Mouse (Mus musculus) cerebellum, postnatal 4 days (tissue): ENCODE measurements around the gene Nell1.
"Not testable (repeated sequence)": the region's sequence is repeated elsewhere in the genome, so short reads cannot be mapped to it uniquely, and the experiment has no call there.

Experiments used
- DNase-seq, 2 experiments: peaks; one replicate each; pipeline ENCODE4 v3.0.0; 2022; ENCODE audit warnings: low spot score in 2 of 2, mixed read lengths in 1 of 2

The Nell1 gene

DNA sequence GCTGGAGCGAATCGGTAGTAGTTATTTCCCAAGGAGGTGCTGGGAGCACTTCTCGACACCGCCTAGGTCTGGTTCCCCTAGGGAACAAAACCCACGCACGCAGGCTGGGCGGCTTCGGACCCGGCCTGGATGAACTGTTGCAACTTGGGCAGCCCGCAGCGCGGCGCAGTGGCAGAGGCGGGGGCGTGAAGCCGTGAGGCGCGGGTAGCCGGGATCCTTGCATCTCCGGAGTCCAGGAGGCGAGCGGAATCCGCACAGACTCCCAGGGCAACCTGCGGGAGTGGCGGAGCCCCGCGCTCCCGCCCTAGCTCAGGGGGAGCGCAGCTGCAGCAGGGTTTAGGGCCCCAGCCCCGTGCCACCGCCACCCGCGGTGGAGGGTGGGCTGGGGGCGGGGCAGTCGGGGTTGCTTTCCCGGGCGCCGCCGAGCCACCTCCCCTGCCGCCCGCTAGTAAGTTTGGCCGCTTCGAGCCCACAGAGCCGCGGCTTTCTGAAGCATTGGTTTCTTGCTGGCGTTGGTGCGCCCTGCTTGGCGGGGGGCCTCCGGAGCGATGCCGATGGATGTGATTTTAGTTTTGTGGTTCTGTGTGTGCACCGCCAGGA is at the start of gene Nell1:
Gene Nell1 (plus strand): TSS at position 24 of the 600 bp plus-strand sequence.
- peak in 1 of 2 experiments; percentile 29 for DNase-seq

DNA sequence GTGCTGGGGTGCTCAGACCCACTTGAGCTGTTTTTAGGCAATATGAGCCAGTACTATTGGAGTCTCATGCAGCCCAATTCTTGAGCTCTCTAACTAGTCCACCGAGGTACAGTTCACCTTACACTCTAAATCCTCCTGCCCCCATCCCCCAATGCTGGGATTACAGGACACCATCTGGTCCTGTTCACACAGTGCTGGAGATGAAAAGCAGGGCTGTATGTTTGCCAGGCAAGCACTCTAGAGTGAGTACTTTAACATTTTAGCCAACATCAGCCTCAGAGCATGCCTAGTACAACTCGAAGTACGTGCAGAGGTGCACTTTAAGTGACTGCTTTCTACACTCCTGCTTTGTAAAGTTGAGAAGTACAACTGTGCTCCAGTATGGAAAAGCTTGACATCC is 46.1 kb upstream of the Nell1 start:
- DNase-seq: no peak

DNA sequence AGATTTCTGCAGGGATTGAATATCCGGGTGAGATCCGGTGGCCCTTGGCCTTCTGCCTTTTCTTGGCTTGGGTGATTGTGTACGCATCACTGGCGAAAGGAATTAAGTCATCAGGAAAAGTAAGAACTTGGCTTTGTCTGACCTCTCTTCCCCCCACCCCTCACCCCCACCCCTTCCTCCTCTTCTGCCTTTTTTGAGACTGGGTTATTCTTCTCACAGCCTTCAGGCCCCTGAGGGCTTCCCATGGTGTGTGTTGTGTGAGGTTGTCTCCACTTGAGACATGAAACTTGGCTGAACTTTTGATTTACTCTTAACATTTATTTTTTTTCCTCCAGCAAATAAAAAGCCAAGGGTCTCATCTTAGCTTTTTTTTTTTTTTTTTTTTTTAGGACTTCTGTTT is 44.7 kb upstream of the Nell1 start:
- DNase-seq: no peak

DNA sequence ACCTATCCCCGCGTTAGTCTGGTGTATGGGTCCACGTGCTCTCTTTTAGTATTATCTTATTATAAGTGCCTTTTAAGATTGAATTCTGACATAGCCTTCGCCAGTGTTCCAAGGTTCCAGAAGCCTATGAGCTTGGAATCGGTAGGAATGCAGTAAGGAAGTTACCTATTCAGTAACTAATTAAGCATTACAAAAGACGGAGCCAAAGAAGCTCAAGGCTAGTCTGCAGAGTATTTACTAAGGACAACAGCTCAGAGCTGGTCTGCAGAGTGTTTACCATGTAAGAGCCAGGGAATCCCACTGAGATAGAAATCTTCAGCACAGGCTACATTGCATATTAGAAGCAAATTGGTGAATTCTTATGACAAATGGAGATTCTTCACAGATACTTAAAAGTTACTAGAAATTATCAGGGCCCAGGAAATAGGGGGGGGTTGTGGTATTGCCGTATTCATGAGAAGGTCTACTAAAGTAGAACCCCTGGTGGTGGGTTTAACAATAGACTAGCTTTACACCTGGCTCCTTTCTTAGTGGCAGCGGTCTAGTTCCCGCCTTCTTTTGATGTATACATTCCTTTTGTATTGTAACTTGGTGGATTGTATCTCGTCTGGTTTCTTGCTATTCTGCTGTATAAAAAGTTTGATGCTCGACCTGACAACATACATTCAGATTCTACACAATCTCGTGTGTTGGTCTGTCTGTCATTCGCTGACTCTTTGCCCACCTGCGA is 41.1 kb upstream of the Nell1 start:
- not testable (repeated sequence) for DNase-seq

DNA sequence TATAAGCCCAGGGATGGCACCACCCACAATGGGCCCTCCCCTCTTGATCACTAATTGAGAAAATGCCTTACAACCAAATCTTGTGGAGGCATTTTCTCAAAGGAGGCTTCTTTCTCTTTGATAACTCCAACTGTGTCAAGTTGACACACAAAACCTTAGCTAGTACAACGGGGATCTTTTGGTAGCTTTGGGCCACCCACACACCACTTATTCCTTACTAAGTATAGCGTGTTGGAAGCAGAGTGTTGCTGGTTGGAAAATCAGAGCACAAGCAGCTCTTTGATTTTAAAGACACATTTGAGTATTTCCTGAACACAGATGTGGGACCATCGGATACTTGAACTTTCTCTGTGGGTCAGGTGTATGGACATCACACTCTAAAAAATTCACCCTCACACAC is 37.8 kb upstream of the Nell1 start:
- no peak for DNase-seq

DNA sequence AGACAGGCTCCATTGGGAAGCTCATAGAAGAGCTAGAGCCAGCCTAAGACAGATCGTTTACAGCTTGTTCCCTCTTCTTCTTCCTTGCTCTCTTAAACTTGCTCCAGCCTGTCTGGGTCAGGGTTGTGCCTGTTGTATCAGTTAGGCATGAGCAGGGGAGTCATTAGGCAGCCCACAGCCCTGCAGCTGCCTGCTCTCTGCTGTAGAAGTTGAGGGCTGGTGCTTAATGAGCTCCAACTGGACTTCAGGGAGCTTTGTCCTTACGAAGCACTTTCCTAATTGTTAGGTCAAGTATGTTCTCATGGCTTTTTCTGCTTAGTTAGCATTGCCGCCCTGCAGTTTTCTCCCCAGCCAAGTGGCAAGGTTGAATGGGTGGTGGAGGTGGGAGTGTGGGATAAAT is 32.6 kb upstream of the Nell1 start:
- no peak for DNase-seq

DNA sequence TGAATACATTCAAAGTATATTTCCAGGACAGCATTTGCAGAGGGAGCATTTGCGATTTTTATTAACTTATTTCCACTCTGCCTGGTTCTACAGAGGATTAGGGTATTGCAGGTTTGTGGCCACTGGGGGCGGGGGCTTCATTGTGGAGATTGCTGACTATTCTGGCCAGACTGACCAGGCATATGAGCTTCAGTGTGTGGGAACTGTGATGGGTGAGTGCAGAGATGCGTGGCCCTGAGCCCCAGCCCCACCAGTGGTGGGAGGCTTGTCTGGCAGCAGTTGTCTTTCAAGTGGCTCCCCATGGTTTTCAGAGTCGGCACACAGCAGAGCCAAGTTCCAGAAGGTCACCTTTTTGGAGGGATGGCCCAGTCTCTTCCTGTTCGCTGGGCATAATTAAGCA is 32.2 kb upstream of the Nell1 start:
- no peak for DNase-seq

DNA sequence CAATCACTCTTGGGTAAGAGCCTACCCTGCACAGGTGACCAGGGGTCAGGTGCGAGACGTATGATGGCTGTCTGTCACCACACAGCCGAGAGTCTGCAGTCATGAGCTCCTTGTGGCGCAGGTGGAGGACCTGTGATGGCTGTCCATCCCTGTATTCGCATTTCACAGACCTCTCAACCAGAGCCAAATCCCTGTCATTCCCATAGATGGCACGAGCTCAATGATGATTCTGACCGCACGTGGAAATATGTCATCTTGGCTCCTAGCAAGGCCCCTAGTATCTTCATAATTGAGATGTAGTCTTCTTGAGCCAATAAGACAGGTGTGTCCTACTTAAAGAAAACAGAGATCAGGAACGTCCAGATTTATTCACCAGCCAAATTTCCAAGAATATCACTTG is 28.0 kb upstream of the Nell1 start:
- DNase-seq: no peak

DNA sequence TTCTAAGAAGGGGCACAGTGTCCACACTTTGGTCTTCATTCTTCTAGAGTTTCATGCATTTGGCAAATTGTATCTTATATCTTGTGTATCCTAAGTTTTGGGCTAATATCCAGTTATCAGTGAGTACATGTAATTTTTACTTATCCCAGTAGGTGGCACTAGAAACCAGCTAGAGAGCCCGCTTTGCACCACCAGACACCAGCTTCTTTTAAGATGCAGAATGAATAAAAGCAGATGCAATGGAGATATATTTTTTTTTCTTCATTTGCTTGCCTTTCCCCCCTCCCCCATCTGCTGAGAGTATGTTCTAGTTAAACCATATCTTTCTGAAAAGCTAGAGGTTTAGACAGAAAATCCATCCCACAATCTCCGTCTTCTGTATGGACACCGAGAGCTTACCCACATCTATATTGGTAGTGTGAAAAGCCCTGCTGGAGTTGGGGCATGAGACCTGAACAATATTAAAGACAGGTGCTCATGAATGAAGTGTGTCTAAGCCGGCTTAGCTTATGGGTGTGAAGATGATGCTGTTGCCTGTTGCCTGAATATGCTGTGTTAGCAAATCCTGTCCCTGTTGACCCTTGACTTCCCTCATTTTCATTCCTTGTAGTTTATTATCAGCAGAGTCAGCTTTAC is 21.0 kb upstream of the Nell1 start:
- DNase-seq: peak in 1 of 2 experiments; percentile 8

DNA sequence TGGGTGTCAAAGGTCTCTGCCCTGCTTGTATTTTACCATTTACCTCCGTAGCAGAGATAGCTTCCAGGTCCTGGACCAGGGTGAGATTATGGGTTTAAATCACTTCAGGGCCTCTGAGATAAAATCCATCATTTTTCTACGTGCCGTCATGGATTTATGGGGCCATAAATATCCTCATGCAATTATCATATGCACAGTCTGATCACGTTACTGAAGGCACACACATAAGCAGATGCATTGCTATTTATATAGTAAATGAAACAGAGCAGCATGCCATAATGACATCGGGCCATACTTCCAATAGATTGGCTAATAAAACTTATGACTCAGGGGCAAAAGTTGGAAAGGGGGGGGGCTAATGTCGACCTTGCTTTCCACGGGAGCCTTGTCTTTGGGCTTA is 19.8 kb upstream of the Nell1 start:
- no peak for DNase-seq

DNA sequence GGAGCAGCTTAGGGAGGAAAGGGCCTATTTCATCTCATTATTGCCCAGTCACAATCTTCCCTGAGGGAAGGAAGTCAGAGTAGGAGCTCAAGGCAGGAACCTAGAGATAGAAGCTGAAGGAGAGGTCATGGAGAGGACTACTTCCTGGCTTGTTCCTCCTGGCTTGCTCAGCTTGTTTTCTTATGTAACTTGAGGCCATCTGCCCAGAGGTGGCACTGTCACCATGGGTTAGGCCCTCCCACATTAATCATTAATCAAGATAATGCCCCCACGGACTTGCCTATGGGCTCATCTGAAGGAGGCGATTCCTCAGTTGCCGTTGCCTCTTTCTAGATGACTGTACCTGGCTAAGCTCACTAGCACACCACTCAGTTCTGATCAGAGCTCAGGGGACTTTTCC is 17.5 kb upstream of the Nell1 start:
- no peak for DNase-seq

DNA sequence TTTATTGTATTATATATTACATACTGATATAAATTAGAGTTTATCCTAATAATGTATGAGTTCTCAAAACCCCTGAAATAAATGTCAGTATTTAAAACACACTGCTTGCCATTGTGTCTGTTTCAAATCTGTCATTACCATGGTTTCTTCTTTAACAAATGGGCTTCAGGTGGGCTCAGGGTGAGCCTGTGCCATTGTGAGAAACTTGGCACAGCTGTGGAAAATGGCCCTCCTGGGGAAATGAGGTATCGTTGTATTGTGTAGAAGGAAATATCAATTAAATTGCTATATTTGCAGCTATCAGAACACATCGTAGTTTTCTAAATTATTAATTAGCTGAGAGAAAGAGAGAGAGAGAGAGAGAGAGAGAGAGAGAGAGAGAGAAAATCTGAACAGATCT is 10.9 kb upstream of the Nell1 start:
- no peak for DNase-seq

DNA sequence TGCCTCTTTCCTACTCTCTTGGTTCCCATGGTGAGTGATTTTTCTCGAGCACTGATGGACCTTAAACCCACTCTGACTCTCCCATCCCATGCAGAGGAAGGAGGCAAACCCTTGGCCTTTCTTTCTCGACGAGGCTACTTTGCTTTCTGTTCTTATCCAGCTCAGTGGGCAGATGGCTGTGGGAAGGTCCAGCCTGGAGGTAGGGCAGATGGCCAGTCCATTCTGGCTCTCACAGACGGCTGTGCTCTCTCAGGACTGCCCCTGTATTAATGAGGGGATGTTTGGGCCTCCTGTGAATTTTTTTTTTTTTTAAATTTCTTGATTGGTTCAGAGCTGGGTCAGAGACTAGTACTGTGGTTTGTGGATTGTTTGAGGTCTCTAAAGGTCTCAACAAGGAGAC is 5.1 kb upstream of the Nell1 start:
- DNase-seq: no peak

DNA sequence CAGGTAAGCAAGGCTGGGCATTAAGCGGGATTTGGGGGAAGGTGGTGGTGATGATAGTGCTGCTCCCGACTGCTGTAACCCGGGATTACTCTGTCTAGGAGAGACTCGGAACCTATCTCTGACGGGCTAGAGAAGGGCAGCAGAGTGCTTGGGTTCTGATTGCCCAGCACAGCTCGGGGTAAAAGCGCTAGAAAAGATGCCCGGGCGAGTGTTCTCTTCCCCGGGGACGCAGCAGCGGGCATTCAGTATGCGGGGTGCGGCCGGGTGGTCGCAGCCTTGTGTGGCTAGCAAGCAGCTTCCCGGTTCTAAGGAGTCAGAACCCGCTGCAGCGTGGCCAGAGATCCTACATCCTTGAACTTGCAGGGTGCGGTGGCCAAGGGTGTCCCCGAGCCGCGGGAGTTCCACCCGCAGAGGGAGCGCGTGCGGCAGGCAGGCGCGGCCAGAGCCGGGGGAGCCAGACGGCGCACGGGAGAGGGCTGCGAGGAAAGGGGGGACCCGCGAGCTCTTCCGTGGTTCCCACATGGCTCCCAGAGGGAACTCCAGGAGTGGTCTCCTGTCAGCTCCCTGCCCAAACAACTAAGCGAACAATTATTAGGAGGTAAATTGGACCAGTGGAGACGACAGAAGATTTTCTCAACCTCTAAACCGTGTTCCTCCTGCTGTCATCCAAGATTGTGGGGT is 917 bp downstream of the Nell1 start:
- DNase-seq: peak in 1 of 2 experiments; percentile 10

DNA sequence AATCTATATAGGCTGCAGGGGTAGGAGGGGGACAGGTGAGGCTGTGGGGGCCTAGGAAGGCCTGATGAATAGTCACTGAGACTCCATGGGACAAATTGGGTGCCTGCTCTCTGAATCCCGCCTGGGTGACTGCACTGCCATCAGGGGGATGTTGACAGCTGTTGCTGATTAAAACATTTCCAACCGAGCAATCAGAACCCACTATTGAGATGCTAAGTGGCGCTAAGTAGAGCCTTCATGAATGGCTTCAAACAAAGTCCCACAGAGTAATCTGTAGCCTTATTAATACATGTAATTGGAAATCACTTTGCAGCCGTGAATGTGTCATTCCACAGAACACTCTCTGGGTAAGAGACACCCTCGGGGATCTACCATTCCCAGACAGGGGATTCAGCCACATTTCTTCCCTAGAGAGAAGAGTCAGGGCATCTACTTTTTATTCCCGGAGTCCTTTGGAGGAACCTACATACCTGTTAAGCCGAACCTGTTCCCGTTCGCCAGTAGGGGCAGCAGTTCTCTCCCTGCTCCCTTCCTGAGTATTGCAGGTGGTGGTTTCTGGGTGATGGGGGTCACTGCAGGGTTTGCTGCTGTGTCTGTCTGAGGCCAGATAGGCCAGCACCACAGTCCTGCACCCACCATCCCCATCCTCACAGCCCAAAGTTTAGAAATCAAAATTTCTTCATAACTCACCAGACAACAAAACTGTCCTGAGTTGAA is 7.0 kb downstream of the Nell1 start:
- DNase-seq: no peak

DNA sequence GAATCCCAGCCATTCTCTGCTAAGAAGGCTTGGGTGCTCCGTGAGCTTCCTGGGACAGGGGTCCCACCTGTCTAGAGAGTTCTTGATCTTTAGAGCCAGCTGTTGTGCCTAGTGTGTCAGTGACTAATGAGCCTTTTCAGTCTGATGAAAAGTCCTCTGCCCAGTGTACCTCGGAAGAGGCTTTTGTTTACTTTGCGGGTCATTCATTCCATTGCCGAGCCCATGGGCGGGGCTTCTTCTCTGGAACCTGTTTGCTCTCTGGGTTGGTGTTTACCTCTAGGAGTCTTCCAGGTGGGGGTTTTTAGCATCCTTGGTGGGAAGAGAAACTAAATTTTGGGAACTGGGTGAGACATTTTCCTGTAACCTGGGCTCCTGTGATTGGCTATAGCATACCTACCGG is 10.0 kb downstream of the Nell1 start:
- no peak for DNase-seq

DNA sequence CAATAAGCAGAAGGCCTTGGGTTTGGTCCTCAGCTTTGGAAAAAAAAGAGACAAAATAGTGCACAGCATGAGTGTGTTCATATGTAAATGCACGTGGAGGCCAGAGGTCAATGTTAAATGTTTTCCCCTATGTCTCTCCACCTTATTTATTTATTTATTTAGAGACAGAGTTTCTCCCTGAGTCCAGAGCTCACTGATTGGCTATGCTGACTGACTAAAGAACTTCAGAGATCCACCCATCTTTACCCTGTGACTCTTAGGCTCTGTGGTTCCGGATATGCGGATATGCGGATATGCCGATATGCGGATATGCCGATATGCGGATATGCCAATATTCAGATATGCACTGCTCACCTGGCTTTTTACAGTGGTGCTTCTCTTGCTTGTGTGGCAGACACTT is 11.3 kb downstream of the Nell1 start:
- DNase-seq: no peak

DNA sequence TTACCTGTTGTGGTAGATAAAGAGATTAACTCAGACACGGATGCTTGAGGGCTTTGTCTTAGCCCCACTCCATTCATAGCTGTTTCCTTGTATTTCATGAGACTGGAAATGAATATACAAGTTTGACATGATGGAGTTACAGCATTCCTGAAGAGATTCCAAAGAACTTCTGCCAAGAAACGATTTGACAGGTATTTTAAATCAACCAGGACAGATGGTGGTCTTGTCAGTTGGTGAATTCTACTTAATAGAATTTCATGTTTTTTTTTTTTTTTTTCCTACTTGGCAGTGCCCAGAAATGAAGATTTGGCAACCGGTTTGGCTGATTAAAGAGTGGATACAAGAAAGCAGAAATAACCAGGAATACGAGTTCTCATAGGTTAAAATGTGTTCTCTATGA is 24.7 kb downstream of the Nell1 start:
- no peak for DNase-seq

DNA sequence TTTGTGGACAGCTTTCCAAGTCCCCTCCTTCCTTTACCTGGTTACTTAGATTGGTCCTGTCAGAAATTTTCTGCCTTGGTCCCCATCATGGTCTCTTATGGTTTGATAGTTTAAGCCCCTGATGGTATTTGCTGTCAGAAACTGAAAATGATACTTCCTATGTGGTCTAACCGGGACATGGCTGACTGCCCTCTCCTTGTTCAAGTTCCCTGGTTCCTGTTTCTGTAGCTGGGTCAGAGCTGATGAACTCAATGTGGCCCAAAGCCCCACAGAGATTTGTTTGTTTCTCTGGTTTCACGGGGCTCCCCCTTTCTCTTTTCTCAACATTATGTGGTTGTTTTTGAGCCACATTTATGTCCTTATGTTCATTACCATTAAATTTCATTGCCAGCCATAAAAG is 30.6 kb downstream of the Nell1 start:
- DNase-seq: no peak

DNA sequence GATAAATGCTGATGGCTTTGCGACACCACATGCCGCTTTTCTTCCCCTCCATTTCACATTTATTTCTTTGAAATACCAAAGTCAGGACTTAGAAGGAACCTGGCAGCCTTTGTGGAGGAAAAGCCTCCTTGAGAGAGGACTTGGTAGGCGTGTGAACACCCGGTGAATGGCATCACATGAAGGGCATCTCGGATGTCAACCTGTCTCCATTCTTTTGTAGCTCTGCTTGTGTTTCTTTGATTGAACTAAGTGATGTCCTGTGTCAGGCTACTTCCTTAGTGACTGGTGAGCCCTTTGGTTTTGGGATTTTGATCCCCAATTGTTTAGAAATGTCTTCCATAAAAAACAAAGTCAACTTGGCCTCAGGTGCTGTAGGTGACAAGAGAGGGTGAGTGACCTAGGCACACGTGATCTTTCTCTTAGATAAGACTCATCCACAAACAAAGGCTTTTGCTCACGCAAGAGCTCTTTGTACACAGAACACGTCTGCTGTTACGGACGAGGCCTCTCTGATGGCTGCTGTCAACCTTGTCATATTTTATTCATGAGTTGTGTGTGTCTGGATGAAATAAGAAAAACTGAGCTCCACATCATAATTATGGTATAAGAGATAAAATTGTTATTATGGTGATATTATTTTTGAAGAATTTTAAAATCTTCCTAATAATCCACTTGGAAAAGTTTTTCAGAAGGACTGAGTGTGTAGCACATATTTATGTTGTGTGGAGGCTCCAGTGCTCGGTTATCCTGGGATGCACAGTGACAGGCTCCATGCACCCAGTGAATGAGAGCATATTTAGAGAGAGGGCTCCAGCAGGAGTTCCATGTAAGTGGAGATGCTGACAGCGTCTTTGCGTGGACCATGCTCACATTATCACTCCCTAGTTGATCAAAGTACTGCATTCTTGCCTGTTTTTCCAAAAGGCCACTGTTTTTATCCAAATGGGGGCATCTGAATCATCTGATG is 60.8 kb downstream of the Nell1 start:
- no peak for DNase-seq

DNA sequence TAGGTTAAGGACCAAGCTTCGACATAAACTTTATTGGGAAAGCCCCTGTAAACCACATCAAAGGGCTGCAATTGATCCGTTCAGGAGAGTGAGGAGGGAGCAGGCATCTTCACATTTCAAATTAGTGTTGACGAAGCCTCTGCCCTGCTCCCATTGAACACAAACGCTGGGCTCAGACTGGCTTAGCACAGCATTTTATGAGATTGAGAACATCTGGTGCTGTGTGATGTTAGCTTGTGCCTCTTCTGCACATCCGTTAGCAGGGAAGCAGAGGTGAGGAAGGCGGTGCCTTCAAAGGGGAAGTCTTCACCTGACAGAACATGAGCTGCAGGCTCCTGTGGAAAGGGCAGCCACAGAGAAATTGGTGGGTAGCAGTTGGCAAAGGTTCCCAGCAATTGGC is 66.4 kb downstream of the Nell1 start:
- DNase-seq: no peak
